Mouse (Mus musculus): Measurements from ENCODE around the gene Hoxc10.
A peak's percentile ranks its signal among the peaks of the same experiment; 100 is the strongest.

Hoxc10 gene

GRCm38 (mm10) chr15:102966776-102967311 lies at the start of gene Hoxc10:
Hoxc10 (plus strand) TSS chr15:102966796.
- peak; percentile 79 for DNase-seq (ENCODE audit: low spot score)

- DNase-seq (ENCODE audit: low spot score): no peak
Measured at GRCm38 (mm10) chr15:102917972-102918572, 48.5 kb upstream of the Hoxc10 start.

GRCm38 (mm10) chr15:102918611-102919265 lies 47.9 kb upstream of the Hoxc10 start:
- no peak for DNase-seq (ENCODE audit: low spot score)

- DNase-seq (ENCODE audit: low spot score): no peak
Measured at GRCm38 (mm10) chr15:102919336-102920180, 47.0 kb upstream of the Hoxc10 start.

- DNase-seq (ENCODE audit: low spot score): no peak
Measured at GRCm38 (mm10) chr15:102920619-102921018, 46.0 kb upstream of the Hoxc10 start.

- no peak for DNase-seq (ENCODE audit: low spot score)
Measured at GRCm38 (mm10) chr15:102921053-102922011, 45.3 kb upstream of the Hoxc10 start, which contains the start of gene Hoxc13. Hoxc13 (plus strand) TSS chr15:102921103.

- no peak for DNase-seq (ENCODE audit: low spot score)
Measured at GRCm38 (mm10) chr15:102922012-102922362, 44.6 kb upstream of the Hoxc10 start.

GRCm38 (mm10) chr15:102922636-102923500 lies 43.7 kb upstream of the Hoxc10 start:
- no peak for DNase-seq (ENCODE audit: low spot score)

- DNase-seq (ENCODE audit: low spot score): no peak
Measured at GRCm38 (mm10) chr15:102927032-102927645, 39.5 kb upstream of the Hoxc10 start.

- no peak for DNase-seq (ENCODE audit: low spot score)
Measured at GRCm38 (mm10) chr15:102931706-102932358, 34.8 kb upstream of the Hoxc10 start.

- DNase-seq (ENCODE audit: low spot score): no peak
Measured at GRCm38 (mm10) chr15:102934438-102934837, 32.2 kb upstream of the Hoxc10 start.

GRCm38 (mm10) chr15:102934897-102935296 lies 31.7 kb upstream of the Hoxc10 start:
- DNase-seq (ENCODE audit: low spot score): no peak

- DNase-seq (ENCODE audit: low spot score): no peak
Measured at GRCm38 (mm10) chr15:102936279-102936972, 30.2 kb upstream of the Hoxc10 start, which contains the start of gene Hoxc12. Hoxc12 (plus strand) TSS chr15:102936757.

- DNase-seq (ENCODE audit: low spot score): no peak
Measured at GRCm38 (mm10) chr15:102937036-102937666, 29.4 kb upstream of the Hoxc10 start.

- DNase-seq (ENCODE audit: low spot score): no peak
Measured at GRCm38 (mm10) chr15:102939256-102940155, 27.1 kb upstream of the Hoxc10 start.

- DNase-seq (ENCODE audit: low spot score): no peak
Measured at GRCm38 (mm10) chr15:102942739-102943467, 23.7 kb upstream of the Hoxc10 start.

- DNase-seq (ENCODE audit: low spot score): no peak
Measured at GRCm38 (mm10) chr15:102943468-102943813, 23.2 kb upstream of the Hoxc10 start.
